Mouse (Mus musculus) T-helper 17 cell (primary cell): ENCODE results near the gene 3110082I17Rik.

Source experiments
- in situ Hi-C, 2 experiments: fragments of 300-600 bp; cut with MboI, MseI; formaldehyde crosslinking; loops; 1 replicate in 1 of 2; 2 replicates in 1 of 2; pipeline ENCODE4 v1.15.1; 2025; ENCODE audit warnings: high pct_unique_total_duplicates in 2 of 2

3110082I17Rik gene

GRCm38 (mm10) chr5:139364260-139364910, 95.9 kb downstream of the 3110082I17Rik start:
- in situ Hi-C loops: loop anchor here in 1 of 2 experiments (5.0 to 10.0 kb wide), 2 partner anchors 48 to 100 kb away; partner anchors contain the start of gene 3110082I17Rik

- in situ Hi-C loops: loop anchor here in 1 of 2 experiments (5.0 to 10.0 kb wide), 2 partner anchors 48 to 101 kb away; partner anchors contain the start of gene 3110082I17Rik
These were observed 96.5 kb downstream of the 3110082I17Rik start for GRCm38 (mm10) chr5:139363858-139364257.

GRCm38 (mm10) chr5:139359244-139359643, 101.1 kb downstream of the 3110082I17Rik start:
- in situ Hi-C loops: no loop called here

DNA sequence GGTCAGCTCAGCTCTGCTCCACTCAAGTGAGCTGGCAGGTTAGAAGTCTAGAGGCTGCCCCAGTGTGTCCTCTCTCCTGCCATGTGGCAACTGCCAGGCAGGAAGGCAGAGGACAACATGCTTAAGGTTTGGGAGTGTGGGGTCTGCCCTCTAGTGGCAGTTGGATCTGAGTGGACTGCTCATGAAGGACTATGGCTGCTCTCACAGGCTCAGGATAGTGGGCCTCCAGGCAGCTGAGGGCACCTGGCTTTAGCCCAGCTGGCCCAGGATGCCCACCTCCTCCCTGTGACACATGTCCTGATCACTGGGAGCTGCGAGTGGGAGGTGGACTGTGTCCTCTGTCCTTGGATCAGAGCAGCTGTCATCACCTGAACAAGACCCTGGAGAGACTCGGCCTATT, 101.7 kb downstream of the 3110082I17Rik start:
- in situ Hi-C loops: no loop called here

GRCm38 (mm10) chr5:139355235-139355772, 105.0 kb downstream of the 3110082I17Rik start:
- in situ Hi-C loops: no loop called here

GRCm38 (mm10) chr5:139353946-139354345, 106.4 kb downstream of the 3110082I17Rik start:
- in situ Hi-C loops: no loop called here

DNA sequence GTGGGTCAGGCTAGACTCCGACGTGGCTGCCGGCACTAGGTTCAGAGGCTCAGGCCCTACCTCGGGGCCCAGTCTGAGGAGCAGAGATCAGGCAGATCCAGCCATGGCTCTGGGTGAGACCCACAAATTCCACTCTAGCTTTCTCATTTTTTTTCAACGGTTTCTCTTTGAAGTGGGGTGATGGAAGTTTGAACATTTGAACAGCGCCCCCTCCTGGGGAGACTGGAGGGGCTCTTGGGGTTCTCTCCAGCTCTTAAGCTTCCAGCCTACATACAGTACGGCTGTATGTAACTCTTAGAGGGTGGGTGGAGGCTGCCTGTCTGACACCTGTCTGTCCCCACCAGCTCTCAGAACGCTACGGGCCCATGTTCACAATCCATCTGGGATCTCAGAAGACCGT, 106.8 kb downstream of the 3110082I17Rik start:
- in situ Hi-C loops: no loop called here

DNA sequence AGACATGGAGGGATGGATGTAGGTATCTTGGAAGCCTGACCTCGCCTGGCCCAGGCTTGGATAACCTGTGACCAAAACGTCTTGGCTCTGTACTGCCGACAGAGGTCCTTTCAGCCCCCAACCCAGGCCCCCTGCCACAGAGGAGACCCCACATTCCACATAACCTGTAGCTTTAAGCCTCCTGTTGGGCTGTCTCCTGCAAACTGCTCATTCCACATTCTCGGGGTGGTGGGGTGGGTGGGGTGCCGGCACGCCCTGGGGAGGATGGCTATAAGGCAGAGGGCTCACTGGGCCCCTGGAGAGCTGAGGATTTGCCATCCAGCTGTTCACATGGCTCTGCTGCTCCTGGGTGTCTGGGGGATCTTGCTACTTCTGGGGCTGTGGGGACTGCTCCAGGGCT, 108.0 kb downstream of the 3110082I17Rik start, which contains the start of gene Cyp2w1:
Gene Cyp2w1, plus strand, starts transcription at position 301 of the 400 bp plus-strand sequence.
- in situ Hi-C loops: no loop called here

GRCm38 (mm10) chr5:139351628-139352027, 108.7 kb downstream of the 3110082I17Rik start:
- in situ Hi-C loops: no loop called here

- in situ Hi-C loops: no loop called here
These were observed 109.2 kb downstream of the 3110082I17Rik start, which contains the start of gene Cox19 for GRCm38 (mm10) chr5:139351134-139351533. Gene Cox19 (minus strand): TSS chr5:139351418.

DNA sequence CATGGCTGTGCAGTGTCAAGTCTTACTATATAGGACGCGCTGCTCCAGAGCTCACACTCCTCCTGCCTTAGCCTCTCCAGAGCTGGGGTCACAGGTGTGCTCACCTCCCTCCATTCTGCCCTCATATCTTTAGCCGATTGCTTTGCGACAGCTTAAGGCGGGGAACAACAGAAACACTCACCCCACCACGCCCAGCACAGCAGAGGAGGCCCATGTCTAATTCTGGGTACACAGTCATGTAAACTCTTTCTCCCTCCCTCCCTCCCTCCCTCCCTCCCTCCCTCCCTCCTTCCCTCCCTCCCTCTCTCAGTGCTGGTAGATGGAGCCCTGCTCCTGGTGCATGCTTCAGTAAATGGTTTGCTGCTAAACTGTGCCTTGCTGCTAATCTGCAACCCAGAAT, 110.6 kb downstream of the 3110082I17Rik start:
- in situ Hi-C loops: loop anchor here (5.0 kb wide), 2 partner anchors 398 to 502 kb away; no protein-coding TSS in a partner anchor

DNA sequence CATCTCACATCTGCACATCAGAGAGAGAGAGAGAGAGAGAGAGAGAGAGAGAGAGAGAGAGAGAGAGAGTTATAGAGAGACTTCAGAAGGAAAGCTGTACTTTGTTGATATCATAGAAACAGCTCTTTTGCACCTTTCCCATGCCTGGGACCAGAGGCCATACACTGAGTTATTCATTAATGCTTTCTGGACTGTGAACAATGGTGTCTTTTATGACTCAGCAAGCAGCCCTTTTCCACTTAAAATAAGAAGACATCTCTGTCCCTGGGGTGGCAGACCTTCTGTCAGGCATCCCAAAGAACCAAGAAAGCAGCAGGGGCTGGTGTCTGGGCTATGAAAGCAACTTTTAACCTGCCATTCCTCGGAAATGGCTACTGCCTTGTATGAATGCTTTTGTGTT, 113.1 kb downstream of the 3110082I17Rik start:
- in situ Hi-C loops: loop anchor here (5.0 kb wide), 2 partner anchors 400 to 500 kb away; no protein-coding TSS in a partner anchor

- in situ Hi-C loops: loop anchor here (5.0 kb wide), 2 partner anchors 402 to 498 kb away; no protein-coding TSS in a partner anchor
These were observed 115.0 kb downstream of the 3110082I17Rik start for GRCm38 (mm10) chr5:139345364-139345714.

DNA sequence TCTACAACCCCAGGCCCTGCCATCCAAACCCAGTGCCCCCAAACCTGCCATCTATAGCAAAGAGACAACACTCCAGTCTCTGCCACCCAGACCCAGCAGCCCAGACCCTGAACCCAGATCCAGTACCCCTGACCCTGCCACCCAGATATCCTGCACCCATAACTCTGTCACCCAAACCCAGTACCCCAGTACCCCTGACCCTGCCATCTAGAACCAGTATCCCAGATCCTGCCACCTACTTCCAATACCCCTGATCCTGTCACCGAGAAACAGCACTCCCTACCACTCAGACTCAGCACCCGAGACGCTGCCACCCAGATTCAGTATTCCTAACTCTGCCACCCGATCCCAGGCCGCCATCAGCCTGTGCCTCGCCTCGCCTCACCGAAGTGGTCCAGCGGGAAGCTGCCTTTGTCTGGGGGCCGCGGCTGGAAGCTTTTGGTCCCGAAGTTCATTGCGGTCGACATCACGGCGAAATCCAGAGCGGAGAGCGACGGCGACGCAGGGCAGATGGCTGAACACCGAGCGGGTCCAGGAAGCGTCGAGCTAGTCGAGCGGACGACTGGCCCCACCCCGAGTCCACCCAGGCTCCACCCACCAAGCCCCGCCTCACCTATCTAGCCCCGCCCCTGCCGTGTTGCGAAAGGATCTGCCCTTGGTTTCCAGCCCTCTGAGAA, 115.5 kb downstream of the 3110082I17Rik start:
- in situ Hi-C loops: loop anchor here (5.0 kb wide), 2 partner anchors 402 to 498 kb away; no protein-coding TSS in a partner anchor

DNA sequence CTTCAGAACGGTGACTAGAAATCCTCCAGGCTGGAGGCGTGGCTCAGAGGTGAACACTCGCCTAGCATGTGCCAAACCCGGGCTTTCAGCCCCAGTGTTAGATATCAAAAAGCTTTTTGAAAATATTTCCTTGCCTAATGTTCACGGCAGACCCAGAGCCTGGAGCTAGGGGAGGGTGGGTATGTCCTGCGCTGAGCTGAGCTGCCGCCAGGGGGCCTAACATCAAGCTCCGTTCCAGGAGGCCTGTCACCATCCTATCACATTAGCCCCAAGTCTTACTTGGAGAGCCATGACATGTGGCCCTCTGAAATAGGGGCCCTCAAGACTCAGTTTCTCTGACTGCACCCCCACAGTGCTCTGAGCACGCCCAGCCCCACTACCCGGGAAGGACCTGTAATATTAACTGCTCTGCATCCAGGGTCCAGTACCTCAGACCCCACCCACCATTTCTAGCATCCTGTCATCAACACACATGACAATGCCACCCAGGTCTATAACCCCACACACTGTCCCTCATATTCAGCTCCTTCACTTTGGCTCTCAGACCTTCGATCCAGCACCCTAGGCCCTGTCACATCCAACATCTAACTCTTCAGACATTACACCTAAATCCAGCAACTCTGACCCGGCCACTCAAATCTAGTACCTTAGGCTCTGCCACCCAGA, 116.2 kb downstream of the 3110082I17Rik start:
- in situ Hi-C loops: no loop called here

DNA sequence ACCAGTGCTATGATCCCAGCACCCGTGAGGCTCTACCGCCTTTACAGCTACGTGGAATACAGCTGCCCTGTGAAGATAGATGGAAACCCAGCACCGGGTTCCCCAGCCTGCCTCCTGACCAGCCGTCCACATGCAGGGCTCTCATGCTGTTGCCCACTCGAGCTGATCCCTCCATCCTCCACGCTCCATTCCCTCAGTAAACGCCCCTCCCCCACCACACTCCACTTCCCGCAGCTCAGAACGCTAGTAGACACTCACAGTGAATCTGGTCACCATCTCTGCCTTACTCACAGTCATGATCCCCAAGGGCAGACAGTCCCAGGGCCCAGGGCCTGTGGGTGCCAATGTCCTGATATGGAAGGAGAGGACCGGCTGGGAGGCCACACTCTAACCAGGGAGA, 121.4 kb downstream of the 3110082I17Rik start:
- in situ Hi-C loops: no loop called here

GRCm38 (mm10) chr5:139338403-139338802, 121.9 kb downstream of the 3110082I17Rik start:
- in situ Hi-C loops: no loop called here

DNA sequence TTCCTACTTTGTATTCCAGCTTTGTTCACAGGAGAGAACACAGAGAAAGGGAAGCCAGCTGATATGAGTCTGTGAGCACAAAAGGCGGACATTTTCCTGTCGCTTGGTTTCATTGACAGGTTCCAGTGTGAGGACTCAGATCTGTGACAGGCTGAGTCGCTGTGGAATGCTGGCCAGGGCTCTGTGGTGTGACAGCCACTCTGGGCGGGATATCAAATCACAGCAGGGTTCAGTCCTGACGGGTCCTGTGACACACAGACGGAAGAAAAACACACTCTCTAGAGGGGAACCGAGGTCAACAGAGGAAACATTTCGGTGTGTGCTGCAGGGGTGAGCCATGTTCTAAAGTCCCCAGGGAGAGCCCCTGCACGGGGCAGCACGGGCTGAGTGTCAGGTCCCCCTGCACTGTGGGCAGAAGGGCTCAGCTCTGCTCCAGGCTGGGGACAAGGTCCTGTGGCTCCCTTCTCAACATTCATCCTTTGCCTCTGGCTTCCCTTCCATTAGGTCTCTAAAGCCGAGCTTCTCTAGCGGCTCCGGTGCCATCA, 122.4 kb downstream of the 3110082I17Rik start:
- in situ Hi-C loops: no loop called here

DNA sequence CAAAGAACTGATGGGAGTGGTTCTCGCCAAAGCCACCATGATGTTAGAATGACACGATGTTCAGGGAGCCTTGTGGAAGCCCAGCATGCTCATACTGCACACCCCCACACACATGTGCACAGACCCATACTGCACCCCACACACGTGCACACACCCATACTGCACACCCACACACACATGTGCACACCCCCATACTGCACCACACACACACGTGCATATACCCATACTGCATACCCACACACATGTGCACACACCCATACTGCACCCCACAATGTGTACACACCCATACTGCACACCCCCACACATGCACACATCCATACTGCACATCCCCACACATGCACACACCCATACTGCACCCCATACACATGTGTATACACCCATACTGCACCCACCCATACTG, 124.7 kb downstream of the 3110082I17Rik start:
- in situ Hi-C loops: no loop called here

DNA sequence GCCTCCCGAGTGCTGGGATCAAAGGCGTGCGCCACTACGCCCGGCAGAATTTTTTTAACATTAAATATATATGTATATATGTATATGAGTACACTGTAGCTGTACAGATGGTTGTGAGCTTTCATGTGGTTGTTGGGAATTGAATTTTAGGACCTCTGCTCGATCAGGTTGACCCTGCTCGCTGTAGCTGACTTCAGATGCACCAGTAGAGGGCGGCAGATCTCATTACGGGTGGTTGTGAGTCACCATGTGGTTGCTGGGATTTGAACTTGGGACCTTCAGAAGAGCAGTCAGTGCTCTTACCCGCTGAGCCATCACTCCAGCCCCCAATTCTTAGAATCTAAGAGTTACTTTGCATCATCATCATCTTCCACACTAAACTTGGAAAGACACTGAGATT, 125.9 kb downstream of the 3110082I17Rik start:
- in situ Hi-C loops: loop anchor here in 1 of 2 experiments (5.0 kb wide), 1 partner anchor 52 kb away; no protein-coding TSS in a partner anchor
